Mouse (Mus musculus) layer of hippocampus, adult 2 months (tissue): ENCODE measurements at regions not wholly inside any gene's neighbourhood (a gene's known extent, or its start where the extent isn't known, plus 50 kb on each side); places are given as distances from the start of the nearest gene placed in this dataset.

Experiments
- DNase-seq, 2 experiments: peaks; one replicate each; pipeline ENCODE4 v3.0.0; 2022; ENCODE audit warnings: low spot score in 2 of 2
- H3K27ac ChIP-seq: fragments of 200-600 bp; 2 replicates; pipeline ENCODE4 v1.8.1; 2022
- H3K4me3 ChIP-seq: fragments of 200-600 bp; 2 replicates; pipeline ENCODE4 v1.8.1; 2022; ENCODE audit warnings: mild to moderate bottlenecking
- CTCF ChIP-seq: fragments of 200-600 bp; conservative IDR thresholded peaks from 2 replicates; pipeline ENCODE4 v1.8.1; 2022; ENCODE audit warnings: antibody characterized with exemption, mild to moderate bottlenecking, moderate library complexity

DNA sequence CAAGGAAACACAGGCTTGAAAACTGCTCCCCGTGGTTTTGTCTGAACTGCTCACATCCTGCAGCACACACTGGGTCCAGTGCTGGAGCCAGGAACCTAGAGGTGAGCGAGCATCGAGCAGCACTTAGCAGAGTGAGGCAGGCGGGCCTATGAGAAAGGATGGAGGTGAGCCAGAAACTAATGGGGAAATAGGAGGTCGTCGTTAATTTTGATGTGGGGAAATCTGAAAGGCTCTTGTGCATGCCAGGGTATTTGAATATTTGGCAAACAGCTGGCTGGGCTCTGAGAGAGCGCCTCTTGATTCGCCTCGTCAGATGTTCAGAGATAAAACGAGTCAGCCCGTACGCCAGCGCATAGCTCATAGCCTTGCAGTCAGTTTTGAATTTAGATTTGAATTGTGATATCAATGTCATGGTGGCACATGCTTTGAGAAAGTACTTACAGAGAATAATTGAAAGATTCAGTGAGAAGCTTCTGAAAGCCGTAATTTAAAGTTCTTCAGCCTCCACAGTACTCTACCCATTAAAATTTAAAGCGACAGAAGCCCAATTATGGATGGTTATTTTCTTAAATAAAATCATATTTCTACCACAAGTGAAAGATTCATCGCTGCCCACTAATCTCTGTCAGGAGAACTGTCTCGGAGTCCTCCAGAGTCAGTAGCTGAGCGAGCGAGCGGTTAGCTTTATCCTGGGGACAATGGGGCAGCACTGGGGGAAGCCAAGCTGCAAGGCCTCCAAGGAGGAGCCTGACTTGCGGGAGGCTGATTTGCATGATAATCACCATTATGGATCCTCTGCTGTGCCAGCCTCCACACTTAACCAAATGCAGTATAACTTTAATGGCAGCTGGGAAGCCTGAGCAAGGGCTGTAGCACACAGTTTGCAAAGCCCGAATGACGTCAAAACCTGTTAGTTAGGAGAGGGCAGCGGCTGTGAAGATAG, 227.9 kb upstream of the Nr2f1 start:
- peak overlapping the region; percentile 82 for H3K27ac ChIP-seq
- DNase-seq, result peak; percentile 17 to 58

DNA sequence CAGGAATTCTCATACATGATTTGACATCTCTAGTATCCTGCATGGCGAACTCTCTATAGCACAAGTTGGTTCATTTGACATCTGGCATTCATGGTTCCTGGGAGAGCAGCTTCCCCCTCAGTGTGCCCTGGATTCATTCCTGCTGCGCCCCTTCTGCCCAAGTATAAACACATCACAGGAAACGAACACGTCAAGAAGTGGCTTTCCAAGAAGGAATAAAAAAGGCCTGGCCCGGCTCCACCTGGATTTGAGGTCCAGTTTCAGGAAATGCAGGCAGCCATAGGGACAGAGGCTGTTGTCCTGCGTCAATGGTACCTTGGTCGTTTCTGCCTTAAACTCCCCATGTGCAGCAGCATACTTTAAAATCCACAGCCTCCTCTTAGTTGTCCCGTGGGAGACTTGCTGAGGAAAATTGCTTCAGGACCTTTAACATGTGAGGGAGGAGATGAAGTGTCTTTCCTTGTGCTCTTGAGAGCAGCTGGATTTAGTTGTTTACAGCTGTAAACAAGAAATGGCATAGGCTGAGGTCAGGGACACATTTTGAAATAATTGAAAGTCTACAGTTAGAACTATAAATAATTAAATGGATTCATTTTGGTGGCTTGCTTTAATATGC, 226.9 kb upstream of the Nr2f1 start:
- peak overlapping the region; percentile 56; the same call in 1 of the 2 replicates for H3K4me3 ChIP-seq
- peak overlapping the region; percentile 82 for H3K27ac ChIP-seq
- no peak for DNase-seq
- TF ChIP-seq CTCF, result no peak

More for the DNA sequence above, 227.9 kb upstream of the Nr2f1 start:
- peak overlapping the region; percentile 56 for H3K4me3 ChIP-seq
- TF ChIP-seq CTCF, result peak; percentile 27

GRCm38 (mm10) chr13:78405071-78405470, 205.5 kb upstream of the Nr2f1 start:
- Histone ChIP-seq H3K27ac (no peak overlapping the region), H3K4me3 (no peak overlapping the region)
- no peak for TF ChIP-seq CTCF
- no peak for DNase-seq

DNA sequence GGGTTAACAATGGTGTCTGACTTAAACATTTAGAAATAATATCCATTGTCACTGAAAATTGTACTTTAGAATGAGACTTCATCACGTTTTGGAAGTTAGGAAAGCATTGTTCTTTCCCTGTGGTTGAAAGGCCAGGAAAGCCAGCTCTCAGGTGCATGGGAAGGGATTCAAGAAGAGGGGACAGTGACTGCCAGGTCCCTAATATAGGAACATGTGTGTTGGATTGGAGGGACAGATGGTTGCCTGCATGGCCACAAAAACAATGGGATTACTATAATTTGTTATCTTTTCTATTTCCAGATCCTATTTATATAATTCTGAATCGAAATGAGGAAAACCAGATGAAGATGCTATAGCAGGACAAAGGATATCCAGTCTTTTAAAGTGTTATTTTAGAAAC, 184.2 kb upstream of the Nr2f1 start:
- H3K27ac ChIP-seq, result no peak overlapping the region
- H3K4me3 ChIP-seq, result no peak overlapping the region
- no peak for TF ChIP-seq CTCF
- DNase-seq, result no peak

DNA sequence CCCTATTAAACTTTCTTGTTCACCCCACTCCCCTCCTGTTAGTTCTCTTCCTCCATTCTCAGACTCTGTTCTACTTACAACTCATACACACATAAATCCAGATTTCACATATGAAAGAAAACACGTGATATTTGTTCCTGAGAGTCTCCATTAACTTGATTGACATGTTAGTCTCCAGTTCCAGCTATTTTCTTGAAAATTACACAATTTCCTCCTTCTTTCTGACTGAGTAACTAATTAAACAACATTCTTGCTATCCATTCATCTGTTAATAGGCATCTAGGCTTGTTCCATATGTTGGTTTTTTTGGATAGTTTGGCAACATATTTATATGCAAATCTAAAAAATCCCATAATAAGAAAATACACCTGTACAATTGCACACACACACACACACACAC, 161.7 kb upstream of the Nr2f1 start:
- Histone ChIP-seq H3K4me3 (no peak overlapping the region), H3K27ac (no peak overlapping the region)
- DNase-seq, result no peak
- TF ChIP-seq CTCF, result no peak

DNA sequence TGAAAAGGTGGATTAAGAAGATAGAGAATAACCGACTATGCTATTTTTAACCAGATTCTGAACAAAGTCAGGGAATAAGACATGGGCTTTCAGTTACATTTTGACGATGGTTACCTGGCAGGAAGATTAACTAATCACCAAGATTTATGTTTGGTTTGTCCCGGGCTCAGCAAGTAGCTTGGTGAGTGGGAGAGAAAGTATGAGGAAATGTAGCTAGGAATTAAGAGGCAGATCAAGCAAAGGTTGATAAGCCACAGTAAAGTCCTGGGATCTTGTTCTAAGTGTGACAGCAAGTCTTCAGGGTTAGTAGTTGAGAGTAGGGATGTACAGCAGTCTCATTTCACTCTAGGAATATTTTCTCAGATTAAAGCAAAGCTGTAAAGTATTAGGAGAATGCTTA, 149.3 kb upstream of the Nr2f1 start:
- H3K4me3 ChIP-seq, result no peak overlapping the region
- no peak for DNase-seq
- TF ChIP-seq CTCF, result no peak

GRCm38 (mm10) chr13:78324443-78325206, 125.1 kb upstream of the Nr2f1 start:
- TF ChIP-seq CTCF, result no peak
- DNase-seq, result no peak
- Histone ChIP-seq H3K27ac (no peak overlapping the region), H3K4me3 (no peak overlapping the region)

More for the DNA sequence above, 149.3 kb upstream of the Nr2f1 start:
- no peak overlapping the region for H3K27ac ChIP-seq

- Histone ChIP-seq H3K4me3 (no peak overlapping the region), H3K27ac (no peak overlapping the region)
- no peak for DNase-seq
- no peak for TF ChIP-seq CTCF
These were observed 123.6 kb upstream of the Nr2f1 start for GRCm38 (mm10) chr13:78323183-78323582.

- Histone ChIP-seq H3K27ac (no peak overlapping the region), H3K4me3 (no peak overlapping the region)
- TF ChIP-seq CTCF, result no peak
- DNase-seq, result no peak
These were observed 118.9 kb upstream of the Nr2f1 start for GRCm38 (mm10) chr13:78318434-78318833.

- no peak overlapping the region for H3K27ac ChIP-seq
- H3K4me3 ChIP-seq, result no peak overlapping the region
- no peak for DNase-seq
- TF ChIP-seq CTCF, result no peak
These were observed 111.3 kb upstream of the Nr2f1 start for GRCm38 (mm10) chr13:78310837-78311236.
